Mouse (Mus musculus) ZHBTc4 (cell line): ENCODE results near the gene Gpr68.

Source experiments
- DNase-seq: peaks from one replicate; pipeline ENCODE4 v3.0.0-alpha.2; 2011; ENCODE audit warnings: low read depth, low spot score

Gene Gpr68

DNA sequence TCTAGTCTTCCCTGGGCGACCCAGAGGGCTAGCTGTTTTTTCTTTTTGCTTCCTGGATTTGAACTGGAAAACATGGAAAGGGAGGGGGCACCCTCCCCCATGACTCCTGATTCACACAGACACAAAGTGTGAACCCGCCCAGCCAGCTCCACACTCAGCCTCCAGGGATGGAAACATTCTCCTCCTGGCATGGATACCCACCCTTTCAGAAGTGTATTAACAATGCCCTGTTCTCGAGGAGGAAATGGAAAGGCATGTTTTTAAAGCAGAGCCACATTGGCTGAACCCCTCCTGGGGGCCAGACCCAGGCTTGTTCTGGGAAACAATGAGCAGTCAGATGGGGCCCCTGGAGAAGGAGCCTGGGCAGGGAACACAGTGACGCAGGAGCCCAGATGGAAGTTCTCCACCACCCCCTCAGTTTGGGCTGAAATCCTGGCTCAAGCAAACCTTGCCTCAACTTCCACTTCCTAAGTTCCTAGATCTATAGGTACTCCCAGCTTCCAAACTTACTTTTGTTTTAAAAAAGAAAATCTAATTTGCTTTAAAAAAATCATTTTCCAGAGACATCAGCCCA is 39.9 kb downstream of the Gpr68 start:
- no peak for DNase-seq

DNA sequence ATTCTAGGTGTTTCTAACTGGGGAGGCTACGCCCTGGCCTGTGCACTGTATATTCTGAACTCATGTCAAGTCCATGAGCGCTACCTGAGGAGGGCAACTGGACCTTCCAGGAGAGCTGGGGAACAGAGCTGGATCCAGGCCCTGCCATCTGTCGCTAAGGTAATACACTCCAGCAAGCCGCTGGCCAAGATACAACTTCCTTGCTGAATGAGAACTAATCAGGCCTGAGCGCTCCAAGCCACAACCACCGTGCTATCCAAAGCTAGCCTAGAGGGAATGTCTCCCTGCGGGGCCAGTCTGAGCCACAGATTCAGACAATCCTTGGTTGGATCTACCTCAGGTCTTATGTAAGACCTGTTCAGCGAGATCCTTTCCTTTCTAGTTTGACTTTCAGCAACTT is 40.9 kb downstream of the Gpr68 start:
- no peak for DNase-seq

DNA sequence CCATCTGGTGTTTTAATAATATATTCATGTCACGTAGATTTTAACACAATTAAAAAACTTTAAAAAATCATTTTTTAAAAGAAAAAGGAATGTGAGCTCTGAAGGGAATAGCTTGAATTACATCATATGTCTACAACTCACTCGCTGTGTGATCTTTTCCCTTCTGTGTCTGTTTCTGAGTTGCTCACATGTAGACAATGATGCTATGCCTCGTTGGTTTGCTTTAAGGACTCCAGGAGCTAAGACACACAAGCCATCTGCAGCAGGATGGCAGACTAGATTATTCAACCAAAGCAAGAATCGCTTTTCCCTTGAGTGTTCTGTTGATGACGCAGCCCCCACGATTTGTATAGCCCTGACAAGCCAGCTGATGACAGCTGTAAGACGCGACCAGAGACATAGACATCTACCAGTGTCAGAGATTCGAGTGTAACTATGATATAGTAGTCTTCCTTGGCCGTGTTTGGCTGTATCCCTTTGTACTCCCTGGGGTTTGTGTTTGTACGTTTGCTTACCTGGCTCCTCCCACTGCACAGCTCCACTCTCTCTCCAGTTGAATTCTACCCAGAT is 42.4 kb downstream of the Gpr68 start:
- no peak for DNase-seq

DNA sequence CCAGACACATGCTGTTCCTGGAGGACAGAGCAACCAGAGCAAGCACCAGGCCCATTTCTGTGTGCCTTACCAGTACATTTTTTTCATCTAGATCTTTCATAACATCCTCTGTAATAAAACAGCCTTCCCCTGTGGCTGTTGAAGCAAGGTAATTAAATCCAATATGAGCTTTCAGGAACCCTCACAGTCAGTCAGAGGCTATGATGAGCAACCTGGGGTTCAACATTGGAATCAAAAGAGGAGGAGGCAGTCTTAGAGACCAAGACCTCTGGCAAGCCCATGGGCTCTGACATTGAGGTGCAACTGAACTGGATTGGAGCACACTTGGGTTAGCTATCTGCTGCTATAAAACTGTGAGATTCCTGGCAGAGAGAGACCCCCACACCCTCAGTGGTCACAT is 42.9 kb downstream of the Gpr68 start:
- DNase-seq = no peak

DNA sequence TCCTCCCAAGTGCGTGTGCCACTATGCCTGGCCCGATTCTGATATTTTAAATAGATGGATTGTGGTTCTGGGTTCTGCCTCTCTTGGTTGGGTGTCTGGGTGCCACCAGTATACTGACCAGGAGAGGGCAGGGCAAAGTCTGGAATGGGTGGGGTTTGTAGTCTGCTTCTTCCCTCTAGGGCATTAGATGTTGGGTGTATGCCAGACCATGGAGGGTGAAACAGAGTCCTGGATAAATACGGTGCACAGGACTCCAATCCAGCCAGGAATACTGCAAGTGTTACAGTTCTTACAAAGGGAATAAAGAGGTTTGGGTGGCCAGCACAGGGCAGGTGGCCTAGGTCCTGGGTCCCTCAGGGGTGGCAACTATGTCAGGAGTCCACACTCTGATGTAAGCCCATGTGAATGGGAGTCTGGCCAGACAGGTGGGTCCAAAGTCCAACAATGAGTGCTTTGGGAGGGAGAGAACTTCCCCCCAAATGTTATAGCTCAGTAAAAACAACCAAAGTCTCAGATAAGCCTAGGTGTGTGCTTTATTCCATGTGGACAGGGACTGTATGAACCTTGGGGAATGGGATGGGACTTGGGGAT is 45.0 kb downstream of the Gpr68 start:
- DNase-seq = no peak

DNA sequence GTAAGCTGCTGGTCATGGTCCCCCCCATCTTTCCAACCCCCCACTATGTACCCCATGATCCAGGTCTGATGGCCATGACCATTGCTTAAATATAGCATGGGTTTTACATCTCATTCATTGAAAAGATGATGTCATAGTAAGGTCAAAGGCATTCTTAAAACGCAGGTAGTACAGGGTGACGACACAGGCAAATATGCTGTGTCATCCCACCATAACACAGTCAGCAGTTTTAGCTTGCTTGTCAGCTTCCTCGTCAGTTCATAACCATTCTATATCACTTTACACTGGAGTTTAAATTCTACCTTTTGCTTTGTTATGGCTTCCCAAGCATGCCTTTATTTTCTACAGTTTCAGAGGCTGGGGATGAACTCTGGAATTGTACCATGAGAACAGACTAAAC is 45.7 kb downstream of the Gpr68 start:
- no peak for DNase-seq

DNA sequence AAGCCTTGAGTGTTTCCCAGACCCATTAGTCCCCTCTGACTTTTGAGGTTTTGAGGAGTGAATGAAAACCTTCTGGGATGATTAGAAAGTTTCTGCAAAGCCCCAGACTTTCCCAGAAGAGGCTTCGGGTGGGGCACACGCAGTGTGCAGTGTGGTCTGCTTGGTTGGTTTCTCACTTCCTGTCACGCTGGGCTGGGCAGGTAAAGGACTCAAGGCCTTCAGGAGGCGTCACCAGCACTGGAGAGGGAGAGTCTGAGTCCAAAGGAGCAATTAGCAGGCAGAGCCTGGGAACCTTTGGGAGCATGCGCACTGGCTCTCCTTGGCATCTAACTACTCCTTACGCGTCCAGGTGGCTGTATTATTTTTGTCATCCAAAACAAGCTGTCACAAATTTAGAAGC is 50.2 kb downstream of the Gpr68 start:
- no peak for DNase-seq

DNA sequence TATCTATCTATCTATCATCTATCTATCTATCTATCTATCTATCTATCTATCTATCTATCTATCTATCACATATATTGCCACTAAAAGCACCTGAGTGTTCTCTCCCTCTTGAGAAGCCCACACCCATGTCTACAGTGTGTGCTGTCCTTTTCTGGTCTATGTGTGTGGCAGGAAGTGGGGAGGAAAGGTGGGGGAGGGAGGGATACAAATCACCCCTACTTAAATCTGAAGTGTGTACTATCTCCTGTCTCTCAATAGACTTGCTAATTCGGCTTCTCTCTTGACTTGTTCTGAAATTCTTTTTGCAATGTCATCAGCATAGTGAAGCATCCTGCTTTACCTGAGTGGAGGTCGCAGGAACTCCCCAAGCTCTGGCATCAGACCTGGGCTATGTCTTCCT is 51.7 kb downstream of the Gpr68 start:
- no peak for DNase-seq

DNA sequence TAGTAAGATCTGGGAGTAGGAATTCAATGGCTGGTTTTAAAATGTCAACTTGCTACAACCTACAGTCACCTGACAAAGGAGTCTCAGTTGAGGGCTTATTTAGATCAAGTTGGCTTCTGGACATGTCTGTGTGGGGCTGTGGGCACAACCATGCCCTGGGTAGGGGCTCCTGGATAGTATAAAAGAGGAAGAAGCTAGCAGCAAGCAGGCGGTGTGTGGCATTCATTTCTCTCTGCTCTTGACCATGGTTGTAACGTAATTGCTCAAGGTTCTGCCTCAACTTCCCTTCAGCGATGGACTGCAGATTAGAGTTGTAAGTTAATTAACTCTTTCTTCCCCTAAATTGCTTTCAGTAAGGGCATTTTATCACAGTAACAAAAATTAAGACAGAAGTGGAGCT is 55.6 kb downstream of the Gpr68 start:
- DNase-seq = no peak

DNA sequence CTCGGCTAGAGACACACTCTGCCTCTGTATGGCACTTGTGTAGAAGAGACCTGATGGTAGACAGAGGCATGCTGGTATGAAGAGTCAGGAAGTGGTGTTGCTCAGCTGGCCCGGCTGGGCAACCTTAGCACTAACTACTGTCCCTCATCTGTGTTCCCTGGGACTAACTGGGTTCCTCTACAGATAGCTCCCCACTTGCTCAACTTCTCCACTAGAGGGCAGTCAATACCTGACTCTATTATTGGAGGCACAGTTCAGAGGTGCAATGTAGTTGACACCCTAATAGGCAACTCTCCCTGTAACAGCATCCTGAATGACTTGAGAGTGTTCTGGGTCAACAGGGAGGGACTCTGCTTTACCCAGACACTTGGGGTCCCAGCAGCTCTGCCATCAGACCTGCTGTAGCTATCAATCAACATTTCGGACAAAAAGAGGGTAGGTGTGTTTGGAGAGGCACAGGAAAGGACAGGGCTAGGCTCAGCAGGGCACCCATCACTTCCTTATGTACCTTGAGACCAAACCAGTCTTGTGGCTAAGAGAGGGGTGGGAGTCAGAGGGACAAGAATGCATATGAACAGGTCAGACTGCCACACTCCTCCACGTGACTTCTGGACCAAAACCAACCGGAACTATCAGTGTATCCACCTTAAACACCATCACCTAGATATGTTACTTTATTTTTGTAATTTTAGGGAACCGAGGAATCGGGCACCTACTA is 58.4 kb downstream of the Gpr68 start:
- DNase-seq = peak; percentile 53

DNA sequence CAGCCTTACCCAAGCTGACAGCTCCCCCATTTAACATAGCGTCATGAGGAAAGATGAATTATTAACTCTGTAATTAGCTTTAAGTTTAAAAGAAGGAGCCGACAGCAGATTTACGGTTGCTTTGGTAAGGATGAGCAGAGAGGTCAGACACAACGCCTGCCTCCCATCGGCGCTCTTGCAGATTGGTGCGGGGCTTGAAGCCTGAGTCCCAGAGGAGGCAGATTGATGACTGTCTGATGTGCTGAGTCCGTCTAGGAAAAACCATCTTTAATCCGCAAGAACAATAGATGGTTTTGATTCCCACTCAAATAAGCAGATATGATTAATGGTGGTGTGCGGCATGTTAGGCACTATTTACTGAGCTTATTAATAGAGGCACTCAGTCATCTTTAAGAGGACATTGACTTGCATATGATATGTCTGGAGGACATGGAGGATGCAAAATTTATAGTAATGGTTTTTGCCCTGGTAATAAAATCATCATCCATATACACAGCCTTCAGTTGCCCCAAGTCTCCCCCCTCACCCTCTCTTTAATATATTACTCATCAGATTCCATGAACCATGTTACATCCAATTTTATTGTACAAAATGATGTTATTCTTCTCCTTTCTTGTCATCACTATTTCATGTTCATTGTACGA is 60.4 kb downstream of the Gpr68 start:
- DNase-seq = no peak

DNA sequence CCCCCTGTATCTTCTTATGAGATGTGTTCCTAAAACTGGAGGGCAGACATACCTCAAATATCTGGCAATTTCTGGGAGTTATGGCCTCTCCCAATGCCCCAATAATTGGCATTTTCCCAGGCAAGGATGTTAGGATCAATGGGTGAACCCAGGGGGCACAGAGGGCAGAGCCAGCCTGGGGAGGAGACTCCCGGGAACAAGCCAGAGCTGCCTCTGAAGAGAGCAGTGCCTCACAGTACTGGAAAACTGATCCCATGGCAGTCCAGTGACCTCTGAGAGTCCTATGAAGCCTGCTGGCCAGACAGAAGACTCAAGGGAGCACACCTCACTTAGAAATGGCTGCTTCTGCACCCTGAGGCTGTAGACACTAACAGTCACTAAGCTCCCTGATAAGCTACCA is 61.4 kb downstream of the Gpr68 start:
- DNase-seq = no peak

DNA sequence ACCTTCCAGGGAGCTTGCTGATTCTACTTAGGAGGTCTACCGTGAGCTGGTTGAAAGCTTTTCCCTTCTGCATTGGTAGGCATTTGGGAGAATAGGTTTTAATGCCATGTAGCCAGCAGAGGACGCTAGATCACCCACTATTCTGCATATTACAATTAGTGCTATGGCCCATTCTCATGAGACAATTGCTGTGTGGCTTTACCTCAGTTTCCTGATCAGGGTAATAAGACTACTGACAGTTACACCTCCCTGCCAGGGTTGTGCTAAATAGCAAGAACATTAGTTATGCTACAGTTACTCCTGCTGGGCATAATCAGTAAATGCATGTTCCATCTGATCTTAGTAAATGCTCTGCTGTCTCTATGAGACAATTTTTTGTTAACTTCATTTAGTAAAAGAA is 62.2 kb downstream of the Gpr68 start:
- DNase-seq = no peak

DNA sequence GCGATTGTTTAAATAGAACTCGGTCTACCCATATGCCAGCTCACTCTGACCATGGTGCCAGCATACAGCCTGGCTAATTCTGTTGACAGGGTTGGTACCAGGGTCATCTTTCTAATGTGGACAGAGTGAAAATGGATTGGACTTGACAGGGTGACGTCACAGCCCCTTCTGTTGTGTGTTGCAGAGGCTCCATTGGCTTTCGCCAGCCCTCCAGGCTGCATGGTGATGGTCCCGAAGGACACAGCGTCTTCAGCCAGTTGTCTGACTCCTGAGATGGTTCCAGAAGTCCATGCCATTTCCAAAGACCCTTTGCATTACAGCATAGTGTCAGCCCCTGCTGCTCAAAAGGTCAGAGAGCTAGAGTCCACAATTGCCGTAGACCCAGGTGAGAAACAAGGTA is 63.5 kb downstream of the Gpr68 start:
- DNase-seq = no peak

DNA sequence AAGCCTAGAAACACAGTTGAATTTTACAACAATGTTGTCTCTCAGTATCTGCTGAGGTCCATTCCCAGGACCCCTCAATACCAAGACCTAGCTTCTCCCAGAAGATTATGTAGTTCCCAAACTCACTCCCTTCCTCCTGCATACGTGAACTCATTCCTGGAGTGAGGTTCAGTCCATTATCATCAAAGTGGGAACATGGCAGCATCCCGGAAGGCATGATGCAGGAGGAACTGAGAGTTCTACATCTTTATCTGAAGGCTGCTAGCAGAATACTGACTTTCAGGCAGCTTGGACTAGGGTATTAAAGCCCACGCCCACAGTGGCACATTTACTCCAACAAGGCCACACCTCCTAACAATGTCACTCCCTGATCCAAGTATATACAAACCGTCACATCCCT is 64.8 kb downstream of the Gpr68 start:
- DNase-seq = no peak

DNA sequence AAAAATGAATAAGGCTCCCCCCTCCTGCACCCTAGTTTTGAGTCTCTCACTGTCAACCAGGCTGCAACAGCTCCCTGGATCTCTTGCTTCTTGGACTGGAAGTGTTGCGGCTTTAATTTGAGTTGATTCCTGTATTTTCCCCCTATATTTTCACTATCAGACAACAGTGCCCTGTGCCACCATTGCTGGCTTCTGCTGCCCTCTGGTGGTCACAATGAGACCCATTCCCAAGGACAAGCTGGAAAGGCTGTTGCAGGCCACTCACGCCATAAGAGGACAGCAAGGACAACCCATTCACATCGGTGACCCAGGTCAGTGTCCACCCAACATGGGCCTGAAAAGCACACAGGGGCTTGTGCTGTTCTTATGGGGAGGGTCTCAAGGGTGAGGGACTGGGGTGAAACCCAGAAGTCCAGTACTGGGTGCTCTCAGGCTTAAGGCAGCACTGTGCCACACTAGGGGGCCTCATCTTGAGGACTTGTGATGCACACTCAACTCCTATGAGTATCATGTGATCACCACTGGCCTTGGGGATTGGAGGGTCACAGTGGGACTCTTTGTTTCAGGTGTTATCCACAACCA is 66.7 kb downstream of the Gpr68 start:
- peak; percentile 78 for DNase-seq

DNA sequence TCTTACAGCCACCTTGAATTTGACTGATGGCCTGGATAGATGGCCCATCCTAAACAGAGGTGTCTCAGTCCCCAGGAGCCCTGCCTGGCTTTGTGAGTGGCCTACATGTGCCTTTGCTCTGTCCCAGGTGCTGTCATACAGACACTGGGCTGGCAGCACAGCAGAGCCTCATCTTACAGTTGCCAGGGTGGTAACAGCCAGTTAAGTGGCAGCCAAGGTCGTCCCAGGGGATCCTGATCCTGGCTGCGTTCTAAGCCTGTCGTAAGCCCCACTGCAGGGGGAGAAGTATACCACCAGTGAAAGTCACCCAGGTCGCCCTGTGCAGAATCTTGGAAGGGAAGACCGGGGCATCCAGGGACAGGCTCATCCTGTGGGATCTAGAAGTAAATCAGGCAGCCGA is 68.1 kb downstream of the Gpr68 start:
- no peak for DNase-seq

DNA sequence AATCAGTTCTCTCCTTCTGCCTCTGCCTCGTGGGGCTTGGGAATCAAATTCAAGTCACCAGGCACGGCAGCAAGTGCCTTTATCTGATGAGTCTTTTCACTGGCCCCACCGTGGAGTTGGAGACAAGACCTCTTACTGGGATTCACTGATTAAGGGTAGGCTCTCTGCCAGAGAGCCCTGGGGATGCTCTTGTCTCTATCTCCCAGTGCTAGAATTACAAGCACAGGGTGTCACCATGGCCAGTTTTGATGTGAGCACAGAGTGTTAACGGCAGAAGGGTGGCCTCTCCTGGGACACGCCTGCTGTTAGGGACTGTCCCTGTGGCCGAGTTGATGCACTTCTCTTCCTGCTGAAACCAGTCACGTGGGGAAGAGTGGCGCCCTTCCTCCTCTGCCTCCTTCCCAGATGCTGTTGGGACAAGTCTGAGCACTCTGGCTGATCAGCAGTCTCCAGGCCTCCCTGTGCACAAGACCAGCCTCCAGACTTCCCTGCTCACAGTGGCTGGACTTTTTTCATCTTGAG is 68.9 kb downstream of the Gpr68 start:
- peak; percentile 51 for DNase-seq

DNA sequence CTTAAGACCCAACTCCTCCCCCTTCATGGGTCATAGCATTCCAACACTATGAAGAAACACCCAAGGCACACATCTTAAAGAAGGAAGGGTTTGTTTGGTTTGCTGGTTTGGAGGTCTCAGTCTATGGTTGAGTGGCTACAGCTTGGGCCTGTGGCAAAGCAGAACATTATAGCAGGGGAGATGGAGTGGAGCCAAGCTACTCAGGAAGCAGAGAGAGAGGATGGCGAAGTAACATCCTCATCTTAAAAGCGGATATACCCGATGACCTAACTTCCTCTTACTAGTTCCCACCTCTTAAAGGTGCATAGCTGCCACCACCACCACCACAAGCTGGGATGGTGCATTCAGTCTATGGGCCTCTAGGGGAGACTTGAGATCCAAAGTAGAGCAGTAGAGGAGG is 70.8 kb downstream of the Gpr68 start:
- no peak for DNase-seq

DNA sequence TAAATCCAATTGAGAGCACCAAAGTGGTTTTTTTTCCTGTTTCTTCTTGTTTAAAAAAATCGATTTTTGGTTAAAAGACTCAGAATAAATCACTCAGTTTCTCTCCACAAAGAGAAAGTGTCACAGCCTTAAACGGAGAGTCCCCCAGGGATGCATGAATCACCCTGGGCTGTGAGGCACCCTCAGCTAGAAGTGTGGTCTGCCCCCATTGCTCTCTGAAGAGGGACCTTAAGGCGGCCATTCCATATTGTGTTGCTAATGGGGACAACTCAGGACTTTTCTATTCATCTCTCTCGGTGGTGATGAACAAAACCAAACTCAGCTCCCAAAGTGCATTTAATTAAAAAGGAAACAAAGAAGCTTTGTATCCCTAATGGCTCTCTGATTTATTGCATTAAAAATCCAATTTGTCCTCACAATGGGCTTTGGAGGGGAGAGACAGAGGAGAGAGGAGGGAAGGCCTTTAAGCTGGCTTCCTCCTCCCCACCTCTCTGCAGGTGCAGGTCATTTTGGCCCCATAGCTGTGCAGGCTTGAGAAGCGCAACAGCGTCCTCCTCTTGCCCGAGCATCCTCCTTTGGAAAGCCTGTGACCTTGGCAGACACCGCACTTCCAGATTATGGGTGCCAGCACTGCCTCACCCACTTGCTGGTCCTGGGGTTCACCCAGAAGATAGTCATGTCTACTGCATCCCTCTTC is 76.2 kb downstream of the Gpr68 start:
- peak; percentile 84 for DNase-seq

DNA sequence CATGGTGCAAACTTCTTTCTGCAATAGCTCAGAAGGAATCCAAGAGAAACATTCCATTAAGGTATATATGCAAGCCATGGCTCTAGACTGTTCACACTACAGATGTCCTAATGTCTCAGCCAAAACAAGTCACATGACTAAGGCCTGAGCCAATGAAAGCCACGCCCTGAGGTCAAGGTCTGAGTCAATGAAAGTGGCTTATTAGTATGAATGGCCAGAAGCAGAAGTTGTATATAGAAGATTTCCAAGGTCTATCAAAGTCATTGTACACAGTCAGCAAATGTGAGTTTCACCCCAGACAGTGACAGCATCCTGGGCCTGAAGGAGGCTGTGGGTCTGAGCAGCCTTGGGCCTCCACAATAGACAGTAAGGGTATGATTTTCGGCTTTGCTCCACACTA is 77.0 kb downstream of the Gpr68 start:
- DNase-seq = peak; percentile 51
